Mouse (Mus musculus) hematopoietic stem cell, adult 5-6 weeks (primary cell): ENCODE measurements around the gene Gm1113. TPM values are rescaled to one million over a fixed set of nuclear protein-coding genes. Genes with fewer than 3 reads are reported as not detected.

Experiments used
- ATAC-seq, 2 experiments: fragments of 125-278 bp in 1 of 2; replicated peaks in 1 of 2; 2 replicates each; pipeline ENCODE4 v1.8.0; 2016 to 2017; ENCODE audit warnings: inconsistent platforms in 2 of 2, mild to moderate bottlenecking in 2 of 2, moderate number of reproducible peaks in 2 of 2, low read depth in 1 of 2, moderate TSS enrichment in 1 of 2; ENCODE audit not compliant: low FRiP score in 2 of 2, poor library complexity in 2 of 2, severe bottlenecking in 2 of 2, insufficient read depth in 1 of 2, low TSS enrichment in 1 of 2
- total RNA-seq: library from RNA; stranded (forward); fragments of 172-1452, 232-1000 nt; gene quantifications from 2 replicates; pipeline ENCODE4 v1.2.3, GENCODE M21; 2017

Gm1113 gene
- total RNA-seq, result not detected in 2 replicates

- ATAC-seq, result no peak
These were observed at the start of gene Gm1113 for GRCm38 (mm10) chr9:35518169-35518568. TSS of gene Gm1113 (minus strand) at chr9:35518269.

- ATAC-seq, result no peak
These were observed 46.6 kb upstream of the Gm1113 start for GRCm38 (mm10) chr9:35564536-35565240.

- no peak for ATAC-seq
These were observed 43.5 kb upstream of the Gm1113 start for GRCm38 (mm10) chr9:35561583-35561982.

GRCm38 (mm10) chr9:35561076-35561475 is 43.0 kb upstream of the Gm1113 start:
- no peak for ATAC-seq

GRCm38 (mm10) chr9:35559009-35559890 is 41.2 kb upstream of the Gm1113 start:
- peak; percentile 97 to 98 for ATAC-seq

- peak in 1 of 2 experiments; percentile 34; a peak in 1 of 4 replicates for ATAC-seq
These were observed 40.4 kb upstream of the Gm1113 start, which contains the start of the genes Ddx25 and Pus3 for GRCm38 (mm10) chr9:35558257-35559008. TSS of gene Ddx25 (minus strand) at chr9:35558528. TSS of gene Pus3 (plus strand) at chr9:35558595.

- ATAC-seq, result no peak
These were observed 38.5 kb upstream of the Gm1113 start for GRCm38 (mm10) chr9:35556494-35557102.

- no peak for ATAC-seq
These were observed 30.4 kb upstream of the Gm1113 start for GRCm38 (mm10) chr9:35548455-35548854.

- peak; percentile 90 to 92 for ATAC-seq
These were observed 28.7 kb upstream of the Gm1113 start for GRCm38 (mm10) chr9:35546745-35547144.

GRCm38 (mm10) chr9:35545704-35546103 is 27.6 kb upstream of the Gm1113 start:
- no peak for ATAC-seq

- no peak for ATAC-seq
These were observed 26.6 kb upstream of the Gm1113 start for GRCm38 (mm10) chr9:35544666-35545065.

GRCm38 (mm10) chr9:35543099-35543860 is 25.2 kb upstream of the Gm1113 start:
- peak; percentile 67 to 70 for ATAC-seq

GRCm38 (mm10) chr9:35541941-35542340 is 23.9 kb upstream of the Gm1113 start:
- no peak for ATAC-seq

GRCm38 (mm10) chr9:35541488-35541887 is 23.4 kb upstream of the Gm1113 start:
- peak; percentile 66 to 75 for ATAC-seq

GRCm38 (mm10) chr9:35541024-35541423 is 23.0 kb upstream of the Gm1113 start:
- ATAC-seq, result no peak

GRCm38 (mm10) chr9:35539001-35539750 is 21.1 kb upstream of the Gm1113 start:
- ATAC-seq, result no peak
